9 mouse cellular contexts compared by ENCODE assay signal in the genomic region with DNA sequence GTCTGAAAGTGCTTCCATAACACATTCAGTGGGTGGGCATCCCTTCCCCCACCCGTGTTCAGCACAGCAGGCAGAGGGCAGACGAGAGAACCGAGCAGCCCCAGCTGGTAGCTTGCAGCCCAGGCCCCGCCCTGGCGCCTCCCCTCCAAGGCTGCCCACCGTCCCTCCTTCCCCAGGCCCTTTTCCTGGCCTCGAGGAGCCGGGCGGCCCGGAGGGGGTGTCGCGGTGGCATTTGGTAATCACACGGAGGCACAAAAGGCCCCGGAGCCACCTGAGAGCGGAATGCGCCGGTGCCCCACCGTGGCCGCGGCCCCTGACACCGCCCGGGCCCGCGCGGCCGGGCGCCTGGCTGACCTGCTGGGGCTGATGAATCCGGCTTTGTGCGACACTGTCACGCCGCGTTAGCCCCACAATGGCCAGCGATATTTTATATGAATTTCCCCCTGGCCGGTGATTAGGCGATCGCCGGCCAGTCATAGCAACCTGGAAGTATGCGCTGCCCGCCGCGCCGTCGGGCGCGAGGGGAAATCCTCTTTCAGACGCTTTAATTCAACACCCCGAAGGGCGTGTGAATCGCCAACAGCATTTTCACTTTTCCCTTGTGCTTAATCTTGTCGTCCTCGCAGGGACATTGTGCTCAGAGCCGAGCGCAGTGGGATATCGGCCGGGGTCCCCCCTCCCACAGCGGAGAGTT. TPM values are rescaled to one million over a fixed set of nuclear protein-coding genes. Genes with fewer than 3 reads are reported as not detected.
DNase-seq lines count a peak whose midpoint lies in the region; ATAC-seq and TF ChIP-seq lines count a peak whose summit lies in the region.
"Had no signal": no experiment of that assay in that cellular context is flagged by ENCODE, and none has a peak within 500 bp of the region (broad histone marks: within the 10 kb centered on the region; RNA-seq: fewer than 3 reads in every experiment).

No protein-coding gene starts in this region.

- TF ChIP-seq CTCF in kidney, postnatal 0 days (IDR thresholded peaks at IDR 0.05; ENCODE audit: low read depth), result peak; percentile 43
- TF ChIP-seq CTCF in olfactory bulb, adult 2 months (IDR thresholded peaks at IDR 0.05; ENCODE audit: insufficient read depth, low read depth, low read length), result no peak

- intact Hi-C loops in gastrocnemius, postnatal 14 days (cut with DNase I; ENCODE audit: low total_unique reads), result no loop called here

- peak; percentile 32 for DNase-seq in gastrocnemius, postnatal 14 days
- no peak for DNase-seq in gastrocnemius, adult 18-20 months (ENCODE audit: low spot score)
- DNase-seq in adrenal gland, postnatal 36 days, result peak; percentile 71 to 76
- peak; percentile 47 for DNase-seq in kidney, postnatal 0 days (ENCODE audit: low spot score)
- peak; percentile 61 to 68 for DNase-seq in lung, adult 18-20 months

- H3K27ac ChIP-seq in kidney, postnatal 0 days, result no peak overlapping the region
- no peak overlapping the region for H3K27ac ChIP-seq in olfactory bulb, adult 2 months (ENCODE audit: insufficient read depth, low read depth, low read length)

- H3K4me1 ChIP-seq in kidney, postnatal 0 days (replicated peaks; ENCODE audit: insufficient read depth, low read length), result 0 out of 2 replicates have a peak, but pooled peaks cover 9% of the 10 kb centered on the region
- H3K4me1 ChIP-seq in olfactory bulb, adult 2 months (ENCODE audit: control insufficient read depth, insufficient read depth, low read length), result peaks cover 11% of the 10 kb centered on the region

- no peaks in the 10 kb centered on the region; the same call in 1 of the 2 replicates for H3K27me3 ChIP-seq in kidney, postnatal 0 days (ENCODE audit: insufficient read depth, low read length)

- TF ChIP-seq POLR2A in olfactory bulb, adult 2 months (IDR thresholded peaks at IDR 0.05; ENCODE audit: insufficient read depth, low read depth, low read length), result no peak

- no peaks in the 10 kb centered on the region for H3K9me3 ChIP-seq in kidney, postnatal 0 days (replicated peaks; ENCODE audit: low read length)

- under 1% methylated on average over 56 of the region's 56 CpGs for WGBS in kidney, postnatal 0 days
- 1% methylated on average over 56 of the region's 56 CpGs for WGBS in olfactory bulb, adult 2 months

- peak overlapping the region; percentile 48 for H3K4me3 ChIP-seq in kidney, postnatal 0 days (replicated peaks; ENCODE audit: low read depth, low read length)
- H3K4me3 ChIP-seq in olfactory bulb, adult 2 months (ENCODE audit: insufficient read depth, low read depth, low read length), result peak overlapping the region; percentile 48

- 0 out of 2 replicates have a peak, but pooled peaks have one; percentile 30 for ATAC-seq in granulocyte monocyte progenitor cell, adult 5-6 weeks (replicated peaks; ENCODE audit: poor library complexity, severe bottlenecking)
- ATAC-seq in kidney, postnatal 0 days (replicated peaks; ENCODE audit: low FRiP score, low read depth), result peak; percentile 49
- ATAC-seq in activated CD4-positive, CD25-positive, alpha-beta regulatory T cell, adult 4 months, result no peak

- peak overlapping the region; percentile 57 for H3K9ac ChIP-seq in kidney, postnatal 0 days (ENCODE audit: low read depth, low read length)

- H3K4me2 ChIP-seq in kidney, postnatal 0 days (ENCODE audit: low read length), result peak overlapping the region; percentile 88

- no peaks in the 10 kb centered on the region for H3K36me3 ChIP-seq in kidney, postnatal 0 days (ENCODE audit: insufficient read depth, low read length)

RNA-seq across cellular contexts. Expression of a gene that starts 26.5 kb away (rescaled TPM):
- not detected for total RNA-seq in gastrocnemius, postnatal 14 days (2021)
- not detected for total RNA-seq in gastrocnemius, adult 18-20 months (2021)
- total RNA-seq in adrenal gland, postnatal 36 days (2021), result not detected
- total RNA-seq in granulocyte monocyte progenitor cell, adult 5-6 weeks (2014; fragmentation: Nextera tagmentation), result not detected in 2 replicates
- total RNA-seq in granulocyte monocyte progenitor cell, adult 5-6 weeks (2017), result not detected in 2 replicates
- polyA plus RNA-seq in kidney, postnatal 0 days (2015; fragmentation: Nextera tagmentation; extraction: Ambion mirVana), result not detected in 2 replicates
- not detected in 2 replicates for polyA plus RNA-seq in olfactory bulb, adult 2 months (2012; ENCODE audit: insufficient read depth, insufficient read length, low replicate concordance, missing spikeins)
- under 1 TPM in 1 of 2 experiments, not detected in 1; 0.20 TPM for polyA plus RNA-seq in activated CD4-positive, CD25-positive, alpha-beta regulatory T cell, adult 4 months (2017; shearing (Covaris generic))
- total RNA-seq: CH12.LX had no signal

RNA-seq across cellular contexts. Expression of a gene that starts 35.9 kb away (rescaled TPM):
- 100 to 1,000 TPM; 195 to 207 TPM for total RNA-seq in gastrocnemius, postnatal 14 days (2021)
- 100 to 1,000 TPM; 230 to 237 TPM for total RNA-seq in gastrocnemius, adult 18-20 months (2021)
- total RNA-seq in adrenal gland, postnatal 36 days (2021), result 100 to 1,000 TPM; 461 to 465 TPM
- total RNA-seq in granulocyte monocyte progenitor cell, adult 5-6 weeks (2014; fragmentation: Nextera tagmentation), result 287 and 315 TPM in 2 replicates
- total RNA-seq in granulocyte monocyte progenitor cell, adult 5-6 weeks (2017), result 336 and 384 TPM in 2 replicates
- 670 and 713 TPM in 2 replicates for polyA plus RNA-seq in kidney, postnatal 0 days (2015; fragmentation: Nextera tagmentation; extraction: Ambion mirVana)
- 324 and 570 TPM in 2 replicates for polyA plus RNA-seq in olfactory bulb, adult 2 months (2012; ENCODE audit: insufficient read depth, insufficient read length, low replicate concordance, missing spikeins)
- 100 to 1,000 TPM; 301 to 312 TPM for polyA plus RNA-seq in activated CD4-positive, CD25-positive, alpha-beta regulatory T cell, adult 4 months (2017; shearing (Covaris generic))

RNA-seq across cellular contexts. Expression of a gene that starts 42.7 kb away (rescaled TPM):
- total RNA-seq in gastrocnemius, postnatal 14 days (2021), result 1 to 10 TPM; 8.8 to 9.8 TPM
- 1 to 10 TPM; 7.9 to 9.9 TPM for total RNA-seq in gastrocnemius, adult 18-20 months (2021)
- 1 to 10 TPM; 1.3 to 1.5 TPM for total RNA-seq in adrenal gland, postnatal 36 days (2021)
- total RNA-seq in granulocyte monocyte progenitor cell, adult 5-6 weeks (2014; fragmentation: Nextera tagmentation), result not detected in 2 replicates
- not detected in 2 replicates for total RNA-seq in granulocyte monocyte progenitor cell, adult 5-6 weeks (2017)
- polyA plus RNA-seq in kidney, postnatal 0 days (2015; fragmentation: Nextera tagmentation; extraction: Ambion mirVana), result 1.0 and 1.1 TPM in 2 replicates
- not detected in 2 replicates for polyA plus RNA-seq in olfactory bulb, adult 2 months (2012; ENCODE audit: insufficient read depth, insufficient read length, low replicate concordance, missing spikeins)
- polyA plus RNA-seq in activated CD4-positive, CD25-positive, alpha-beta regulatory T cell, adult 4 months (2017; shearing (Covaris generic)), result not detected
- total RNA-seq: CH12.LX had no signal

RNA-seq across cellular contexts. Expression of a gene that starts 55.9 kb away (rescaled TPM):
- 1 to 10 TPM; 4.1 to 4.6 TPM for total RNA-seq in gastrocnemius, postnatal 14 days (2021)
- total RNA-seq in gastrocnemius, adult 18-20 months (2021), result 1 to 10 TPM; 2.3 to 2.6 TPM
- 10 to 100 TPM; 25.2 to 29.2 TPM for total RNA-seq in adrenal gland, postnatal 36 days (2021)
- total RNA-seq in granulocyte monocyte progenitor cell, adult 5-6 weeks (2014; fragmentation: Nextera tagmentation), result 21.2 and 21.9 TPM in 2 replicates
- total RNA-seq in granulocyte monocyte progenitor cell, adult 5-6 weeks (2017), result 11.4 and 14.0 TPM in 2 replicates
- 33.9 and 35.0 TPM in 2 replicates for polyA plus RNA-seq in kidney, postnatal 0 days (2015; fragmentation: Nextera tagmentation; extraction: Ambion mirVana)
- polyA plus RNA-seq in olfactory bulb, adult 2 months (2012; ENCODE audit: insufficient read depth, insufficient read length, low replicate concordance, missing spikeins), result not detected in 2 replicates
- 10 to 100 TPM; 17.5 to 18.7 TPM for polyA plus RNA-seq in activated CD4-positive, CD25-positive, alpha-beta regulatory T cell, adult 4 months (2017; shearing (Covaris generic))
